Mouse (Mus musculus): ENCODE measurements around the gene Cx3cl1. TPM values are rescaled to one million over a fixed set of nuclear protein-coding genes. Genes with fewer than 3 reads are reported as not detected.

The Cx3cl1 gene
- 1 to 10 TPM in 1 of 2 experiments, under 1 TPM in 1; 0.71 to 1.5 TPM for total RNA-seq (2021)
- long read RNA-seq, experiment 1, partial matches to known transcripts: 0 of 3 reads
- long read RNA-seq, experiment 1, other reads (novel, unspliced or antisense): 1 of 3 reads
- long read RNA-seq, experiment 2, partial matches to known transcripts: 0 of 2 reads
- long read RNA-seq, experiment 2, other reads (novel, unspliced or antisense): 1 of 2 reads

- DNase-seq (ENCODE audit: low spot score): peak; percentile 55
Measured at GRCm38 (mm10) chr8:94771941-94772670, at the start of gene Cx3cl1. Gene Cx3cl1 (plus strand): TSS chr8:94772009.

- DNase-seq (ENCODE audit: low spot score): no peak
Measured at GRCm38 (mm10) chr8:94725998-94726397, 45.8 kb upstream of the Cx3cl1 start.

GRCm38 (mm10) chr8:94729301-94729700, 42.5 kb upstream of the Cx3cl1 start:
- DNase-seq (ENCODE audit: low spot score): no peak

- DNase-seq (ENCODE audit: low spot score): no peak
Measured at GRCm38 (mm10) chr8:94733821-94734465, 37.9 kb upstream of the Cx3cl1 start.

- no peak for DNase-seq (ENCODE audit: low spot score)
Measured at GRCm38 (mm10) chr8:94734735-94735350, 37.0 kb upstream of the Cx3cl1 start.

GRCm38 (mm10) chr8:94735426-94736094, 36.2 kb upstream of the Cx3cl1 start:
- peak; percentile 10 for DNase-seq (ENCODE audit: low spot score)

- DNase-seq (ENCODE audit: low spot score): no peak
Measured at GRCm38 (mm10) chr8:94739829-94740228, 32.0 kb upstream of the Cx3cl1 start.

- DNase-seq (ENCODE audit: low spot score): no peak
Measured at GRCm38 (mm10) chr8:94740591-94740990, 31.2 kb upstream of the Cx3cl1 start.

GRCm38 (mm10) chr8:94741726-94742125, 30.1 kb upstream of the Cx3cl1 start:
- no peak for DNase-seq (ENCODE audit: low spot score)

- no peak for DNase-seq (ENCODE audit: low spot score)
Measured at GRCm38 (mm10) chr8:94744484-94744883, 27.3 kb upstream of the Cx3cl1 start.

- DNase-seq (ENCODE audit: low spot score): no peak
Measured at GRCm38 (mm10) chr8:94744972-94745371, 26.8 kb upstream of the Cx3cl1 start.

GRCm38 (mm10) chr8:94745476-94746184, 26.2 kb upstream of the Cx3cl1 start, which contains the start of gene Ccl22:
Gene Ccl22 (plus strand): TSS chr8:94745590.
- DNase-seq (ENCODE audit: low spot score): no peak

GRCm38 (mm10) chr8:94746832-94747231, 25.0 kb upstream of the Cx3cl1 start:
- no peak for DNase-seq (ENCODE audit: low spot score)

- no peak for DNase-seq (ENCODE audit: low spot score)
Measured at GRCm38 (mm10) chr8:94748363-94748762, 23.4 kb upstream of the Cx3cl1 start.

GRCm38 (mm10) chr8:94749942-94750341, 21.9 kb upstream of the Cx3cl1 start:
- no peak for DNase-seq (ENCODE audit: low spot score)

GRCm38 (mm10) chr8:94751023-94751849, 20.6 kb upstream of the Cx3cl1 start:
- DNase-seq (ENCODE audit: low spot score): no peak

- no peak for DNase-seq (ENCODE audit: low spot score)
Measured at GRCm38 (mm10) chr8:94754006-94754405, 17.8 kb upstream of the Cx3cl1 start.

- DNase-seq (ENCODE audit: low spot score): no peak
Measured at GRCm38 (mm10) chr8:94754486-94754885, 17.3 kb upstream of the Cx3cl1 start.

GRCm38 (mm10) chr8:94767035-94767434, 4.8 kb upstream of the Cx3cl1 start:
- no peak for DNase-seq (ENCODE audit: low spot score)

- DNase-seq (ENCODE audit: low spot score): no peak
Measured at GRCm38 (mm10) chr8:94770945-94771344, 864 bp upstream of the Cx3cl1 start.
